Mouse (Mus musculus): ENCODE measurements around the gene Adamts18.

GRCm38 (mm10) chr8:113820983-113821587 lies 27.5 kb downstream of the Adamts18 start:
- TF ChIP-seq CTCF (IDR thresholded peaks at IDR 0.05; ENCODE audit: low read depth) (no peak), EP300 (IDR thresholded peaks at IDR 0.05; ENCODE audit: low read depth) (no peak)

Data from heart, postnatal 0 days (tissue).